ENCODE assay signal across 23 mouse cellular contexts in the genomic region with DNA sequence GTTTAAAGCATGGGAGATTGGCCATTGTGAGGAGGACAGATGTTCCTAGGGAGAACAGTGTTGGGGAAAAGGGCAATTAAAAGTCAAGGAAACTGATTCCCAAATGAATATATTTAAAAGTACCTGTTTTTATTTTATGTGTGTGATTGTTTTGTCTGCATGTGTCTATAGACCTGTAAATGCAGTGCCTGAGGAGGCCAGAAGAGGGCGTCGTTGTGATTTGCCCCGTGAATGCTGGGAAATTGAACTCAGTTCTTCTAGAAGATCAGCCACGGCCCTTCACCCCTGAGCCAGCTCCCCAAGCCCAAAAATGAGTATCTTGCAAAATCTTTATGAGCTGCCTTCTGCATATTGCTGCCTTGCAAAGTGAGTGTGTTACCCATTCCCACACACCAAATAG. TPM values are rescaled to one million over a fixed set of nuclear protein-coding genes. Genes with fewer than 3 reads are reported as not detected.
A peak's percentile ranks its signal among the peaks of the same experiment; 100 is the strongest.
DNase-seq lines count a peak whose midpoint lies in the region; TF ChIP-seq lines count a peak whose summit lies in the region.
"Had no signal": no experiment of that assay in that cellular context is flagged by ENCODE, and none has a peak within 500 bp of the region (broad histone marks: within the 10 kb centered on the region; RNA-seq: fewer than 3 reads in every experiment).

No protein-coding gene starts in this region.

- no peak overlapping the region for H3K9ac ChIP-seq in heart, adult 2 months (ENCODE audit: low read depth, low read length)
- H3K9ac ChIP-seq in ES-Bruce4 (ENCODE audit: low read depth, poor library complexity, severe bottlenecking), result no peak overlapping the region
- H3K9ac ChIP-seq: forebrain, embryonic 12.5 days; forebrain, postnatal 0 days; hindbrain, embryonic 13.5 days; liver, embryonic 12.5 days; liver, postnatal 0 days had no signal

- 0 out of 2 replicates have a peak, but pooled peaks have one; percentile 5 for TF ChIP-seq CTCF in heart, adult 2 months (IDR thresholded peaks at IDR 0.05)
- TF ChIP-seq CTCF in left cerebral cortex, adult 2 months (IDR thresholded peaks at IDR 0.05), result peak; percentile 29
- TF ChIP-seq CTCF in ES-Bruce4 (IDR thresholded peaks at IDR 0.05; ENCODE audit: low read depth, low read length), result peak; percentile 46
- 0 out of 2 replicates have a peak, but pooled peaks have one; percentile 7 for TF ChIP-seq CTCF in brain, embryonic 14.5 days (IDR thresholded peaks at IDR 0.05; ENCODE audit: borderline replicate concordance, extremely low read depth, insufficient read depth, insufficient read length)

- no peak overlapping the region for H3K4me3 ChIP-seq in heart, adult 2 months
- H3K4me3 ChIP-seq in left cerebral cortex, adult 2 months, result no peak overlapping the region
- H3K4me3 ChIP-seq in ES-Bruce4 (ENCODE audit: low read depth, low read length), result no peak overlapping the region
- H3K4me3 ChIP-seq: erythroblast, embryonic 14.5 days; forebrain, embryonic 12.5 days; hindbrain, embryonic 13.5 days; liver, embryonic 12.5 days had no signal

- 68% methylated on average over 4 of the region's 4 CpGs for WGBS in heart, adult 2 months

- no peak for DNase-seq in heart, adult 2 months
- DNase-seq in heart, adult 9 months (ENCODE audit: low spot score in 2 of 2), result no peak
- DNase-seq in left cerebral cortex, adult 2 months (ENCODE audit: extremely low spot score in 1 of 2, low spot score in 2 of 2), result no peak
- DNase-seq in left cerebral cortex, adult 8-10 months (ENCODE audit: low spot score in 2 of 2), result no peak
- no peak for DNase-seq in brain, embryonic 14.5 days (ENCODE audit: low read depth)
- no peak for DNase-seq in retina, embryonic 14.5 days (ENCODE audit: low spot score)
- DNase-seq: adrenal gland, postnatal 10 days; cerebellum, adult 11-12 months; cerebellum, postnatal 10 days; heart, postnatal 36 days; kidney, adult 9 months; left cerebral cortex, postnatal 4 days; liver, postnatal 0 days; midbrain, embryonic 14.5 days; right cerebral cortex, adult 18-20 months; spleen, adult 18-20 months had no signal

- no peaks in the 10 kb centered on the region for H3K36me3 ChIP-seq in heart, adult 2 months (ENCODE audit: control insufficient read depth, insufficient read depth, low read length)
- H3K36me3 ChIP-seq in ES-Bruce4 (ENCODE audit: control insufficient read depth, insufficient read depth, low read length, poor library complexity, severe bottlenecking), result no peaks in the 10 kb centered on the region
- H3K36me3 ChIP-seq: forebrain, embryonic 12.5 days; hindbrain, embryonic 13.5 days; liver, embryonic 12.5 days had no signal

- TF ChIP-seq POLR2A in heart, adult 2 months (IDR thresholded peaks at IDR 0.05; ENCODE audit: insufficient read depth, low read depth, low read length), result no peak
- TF ChIP-seq POLR2A in ES-Bruce4 (IDR thresholded peaks at IDR 0.05; ENCODE audit: insufficient read depth, low read length), result no peak
- TF ChIP-seq POLR2A in brain, embryonic 14.5 days (IDR thresholded peaks at IDR 0.05; ENCODE audit: borderline replicate concordance, extremely low read depth, insufficient read depth, insufficient read length, poor library complexity, severe bottlenecking), result no peak

- H3K9me3 ChIP-seq in ES-Bruce4 (replicated peaks; ENCODE audit: control insufficient read depth, insufficient read depth, low read length, poor library complexity, severe bottlenecking), result no peaks in the 10 kb centered on the region
- H3K9me3 ChIP-seq: forebrain, embryonic 12.5 days; liver, embryonic 12.5 days had no signal

- no peaks in the 10 kb centered on the region for H3K79me2 ChIP-seq in heart, adult 2 months (replicated peaks; ENCODE audit: control insufficient read depth, insufficient read depth, low read length)

- intact Hi-C loops in heart, adult 2 months (cut with DNase I), result no loop called here
- intact Hi-C loops in left cerebral cortex, adult 2 months (cut with DNase I), result no loop called here

- H3K27me3 ChIP-seq in heart, adult 2 months (ENCODE audit: control insufficient read depth, insufficient read depth, low read length), result no peaks in the 10 kb centered on the region
- H3K27me3 ChIP-seq in ES-Bruce4 (ENCODE audit: control insufficient read depth, insufficient read depth, low read length, poor library complexity, severe bottlenecking), result no peaks in the 10 kb centered on the region
- H3K27me3 ChIP-seq: forebrain, embryonic 12.5 days; hindbrain, embryonic 13.5 days; liver, embryonic 12.5 days had no signal

- H3K27ac ChIP-seq in heart, adult 2 months, result no peak overlapping the region
- H3K27ac ChIP-seq in left cerebral cortex, adult 2 months, result no peak overlapping the region
- no peak overlapping the region for H3K27ac ChIP-seq in ES-Bruce4 (ENCODE audit: insufficient read depth, low read length)
- H3K27ac ChIP-seq: forebrain, embryonic 12.5 days; hindbrain, embryonic 13.5 days; liver, embryonic 12.5 days; macrophage had no signal

- no peaks in the 10 kb centered on the region; the same call in 1 of the 2 replicates for H3K4me1 ChIP-seq in heart, adult 2 months (ENCODE audit: control insufficient read depth, insufficient read depth, low read length)
- H3K4me1 ChIP-seq in ES-Bruce4 (ENCODE audit: control insufficient read depth, insufficient read depth, low read length), result peaks cover 5% of the 10 kb centered on the region
- H3K4me1 ChIP-seq: forebrain, embryonic 12.5 days; hindbrain, embryonic 13.5 days had no signal

- no peak for TF ChIP-seq EP300 in heart, adult 2 months (IDR thresholded peaks at IDR 0.05; ENCODE audit: insufficient read depth, low read depth, low read length)
- no peak for TF ChIP-seq EP300 in ES-Bruce4 (IDR thresholded peaks at IDR 0.05; ENCODE audit: insufficient read depth, low read depth, low read length)

RNA-seq across cellular contexts. Expression of gene Mtus2, which starts 33.2 kb away (rescaled TPM):
- total RNA-seq in heart, adult 2 months (2021), result 100 to 1,000 TPM in 1 of 2 experiments, 10 to 100 TPM in 1; 96.9 to 109 TPM
- polyA plus RNA-seq in heart, adult 2 months (2012; rRNA removed), result 53.5 and 82.6 TPM in 2 replicates
- total RNA-seq in left cerebral cortex, adult 2 months (2021), result 10 to 100 TPM; 38.4 to 42.0 TPM
- 10 to 100 TPM; 36.6 to 43.1 (median 39.3) TPM for total RNA-seq in left cerebral cortex, adult 8-10 months (2022)
- polyA plus RNA-seq in ES-Bruce4 (2011; ENCODE audit: insufficient read depth, insufficient read length, low read depth, missing spikeins), result 2.4 and 4.7 TPM in 2 replicates
- polyA plus RNA-seq in brain, embryonic 14.5 days (2012; rRNA removed), result 13.2 and 28.8 TPM in 2 replicates
- polyA plus RNA-seq: erythroblast, embryonic 14.5 days had no signal
